Mouse (Mus musculus) stomach, postnatal 0 days (tissue): Measurements from ENCODE around the gene She.

Experiments
- CTCF ChIP-seq: IDR thresholded peaks from 2 replicates; pipeline ENCODE4 v1.5.1; 2016; ENCODE audit warnings: antibody characterized with exemption, low read depth, mild to moderate bottlenecking, moderate library complexity
- EP300 ChIP-seq: optimal IDR thresholded peaks from 2 replicates; pipeline ENCODE3; 2016; ENCODE audit warnings: antibody characterized with exemption

- TF ChIP-seq CTCF, result no peak
- no peak for TF ChIP-seq EP300
These were observed 22.5 kb upstream of the She start for GRCm38 (mm10) chr3:89808638-89809037.
